Mouse (Mus musculus): ENCODE measurements around the gene Twnk.
A peak's percentile ranks its signal among the peaks of the same experiment; 100 is the strongest.

Twnk gene

DNA sequence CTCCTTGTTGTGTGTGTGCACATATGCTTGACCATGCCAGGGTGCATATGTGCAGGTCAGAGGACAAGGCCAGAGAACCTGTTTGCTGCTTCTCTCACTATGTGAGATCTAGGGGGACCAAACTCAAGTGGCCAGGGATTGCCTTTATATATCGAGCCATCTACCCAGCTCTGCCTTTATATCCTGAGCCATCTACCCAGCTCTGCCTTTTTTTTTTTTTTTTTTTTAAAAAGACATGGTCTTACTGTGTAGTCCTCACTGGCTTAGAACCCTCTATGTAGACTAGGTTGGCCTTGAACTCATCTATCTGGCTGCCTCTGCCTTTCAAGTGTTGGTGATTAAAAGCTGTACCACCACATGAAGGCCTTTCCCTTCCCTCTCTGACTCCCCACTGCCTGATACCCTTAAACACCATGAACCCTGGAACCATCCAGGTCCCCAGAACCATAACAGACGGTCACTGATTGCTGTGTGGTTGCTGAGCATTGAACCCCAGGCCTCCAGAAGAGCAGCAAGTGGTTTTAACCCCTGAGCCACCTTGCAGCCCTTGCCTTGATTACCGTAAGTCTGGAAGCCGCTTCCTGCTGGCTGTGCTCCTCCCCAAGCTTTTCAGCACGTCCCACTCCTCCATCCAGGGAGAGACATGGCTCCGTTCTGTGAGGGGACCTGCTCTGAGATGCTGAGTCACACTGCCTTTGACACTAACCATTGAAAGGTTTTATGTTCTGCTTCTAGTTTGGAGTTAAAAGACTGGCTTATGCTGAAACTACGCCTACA is 1.5 kb upstream of the Twnk start:
- no peak for DNase-seq

DNA sequence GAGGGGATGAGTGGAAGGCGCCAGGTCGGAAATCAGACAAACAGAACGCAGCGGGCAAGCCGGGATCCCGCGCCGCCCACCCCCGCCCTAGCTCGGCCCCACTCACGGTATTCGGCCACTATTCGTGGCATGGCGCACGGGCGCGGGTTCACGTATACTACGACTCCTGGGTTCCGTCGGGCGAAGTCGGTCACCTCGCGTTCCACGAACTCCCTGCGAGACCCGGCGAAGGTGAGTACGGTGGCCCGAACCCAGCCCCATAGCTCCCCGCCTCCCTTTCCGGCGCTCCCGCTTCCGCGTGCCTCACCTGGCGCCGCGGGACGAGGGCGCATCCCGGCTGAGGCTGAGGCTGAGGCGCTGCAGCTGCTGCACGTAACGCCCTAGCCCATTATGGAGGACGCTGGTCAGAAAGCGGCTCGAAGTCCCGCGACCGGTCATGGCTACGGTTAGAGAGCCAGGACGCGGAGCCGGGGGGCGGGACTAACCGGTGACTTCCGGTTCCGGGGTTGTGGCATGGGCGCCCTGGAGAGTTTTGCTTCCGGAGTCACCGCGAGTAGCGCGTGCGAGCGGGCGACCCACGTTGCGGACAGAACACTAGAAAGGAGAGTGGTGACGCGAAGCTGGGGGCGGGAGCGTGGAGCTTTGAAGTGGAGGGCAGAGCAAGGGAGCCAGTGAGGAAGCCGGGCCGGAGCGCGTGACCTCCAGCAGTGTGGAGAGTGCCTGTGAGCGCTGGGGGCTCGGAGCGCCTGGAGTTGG is 672 bp downstream of the Twnk start, which contains the start of gene Mrpl43:
Mrpl43 (minus strand) TSS at position 486 of the 756 bp plus-strand sequence.
- DNase-seq, result peak; percentile 99

DNA sequence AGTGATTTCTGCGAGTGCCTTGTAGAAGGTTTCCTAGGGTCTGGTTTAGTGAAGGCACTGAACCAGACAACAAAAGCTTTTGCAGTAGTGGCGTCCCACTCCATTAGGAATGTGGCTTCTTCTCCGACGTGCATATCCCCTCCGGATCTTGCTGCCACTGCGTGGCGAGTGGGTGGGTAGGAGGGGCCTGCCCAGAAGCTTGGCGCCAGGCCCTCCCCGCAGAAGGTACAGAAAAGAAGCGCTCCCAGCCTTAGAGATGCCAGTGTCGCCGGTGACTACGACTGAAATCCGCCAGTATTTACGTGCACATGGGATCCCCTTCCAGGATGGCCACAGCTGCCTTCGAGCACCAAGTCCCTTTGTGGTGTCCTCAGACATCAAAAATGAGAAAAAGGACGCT is 1.6 kb downstream of the Twnk start:
- DNase-seq, result no peak

DNA sequence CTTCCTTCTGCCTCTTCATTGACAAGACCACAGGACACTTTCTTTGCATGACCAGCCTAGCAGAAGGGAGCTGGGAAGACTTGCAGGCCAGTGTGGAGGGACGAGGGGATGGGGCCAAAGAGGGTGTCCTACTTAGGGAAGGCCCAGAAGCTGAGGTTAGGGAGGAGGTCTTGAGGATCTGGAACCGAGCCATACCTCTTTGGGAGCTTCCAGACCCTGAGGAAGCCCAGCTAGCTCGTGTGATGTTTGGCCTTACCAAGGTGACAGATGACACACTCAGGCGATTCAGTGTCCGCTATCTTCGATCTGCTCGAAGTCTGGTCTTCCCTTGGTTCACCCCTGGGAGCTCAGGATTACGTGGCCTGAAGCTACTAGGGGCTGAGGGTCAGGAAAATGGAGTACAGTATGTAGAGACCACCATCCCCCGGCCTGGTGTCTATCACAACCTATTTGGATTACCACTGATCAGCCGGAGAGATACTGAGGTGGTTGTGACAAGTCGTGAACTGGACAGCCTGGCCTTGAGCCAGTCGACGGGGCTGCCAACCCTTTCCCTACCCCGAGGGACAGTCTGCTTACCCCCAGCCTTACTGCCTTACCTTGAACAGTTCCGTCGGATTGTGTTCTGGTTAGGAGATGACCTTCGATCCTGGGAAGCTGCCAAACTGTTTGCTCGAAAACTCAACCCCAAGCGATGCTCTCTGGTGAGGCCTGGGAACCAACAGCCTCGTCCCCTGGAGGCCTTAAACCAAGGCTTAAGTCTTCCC is 2.1 kb downstream of the Twnk start:
- no peak for DNase-seq

DNA sequence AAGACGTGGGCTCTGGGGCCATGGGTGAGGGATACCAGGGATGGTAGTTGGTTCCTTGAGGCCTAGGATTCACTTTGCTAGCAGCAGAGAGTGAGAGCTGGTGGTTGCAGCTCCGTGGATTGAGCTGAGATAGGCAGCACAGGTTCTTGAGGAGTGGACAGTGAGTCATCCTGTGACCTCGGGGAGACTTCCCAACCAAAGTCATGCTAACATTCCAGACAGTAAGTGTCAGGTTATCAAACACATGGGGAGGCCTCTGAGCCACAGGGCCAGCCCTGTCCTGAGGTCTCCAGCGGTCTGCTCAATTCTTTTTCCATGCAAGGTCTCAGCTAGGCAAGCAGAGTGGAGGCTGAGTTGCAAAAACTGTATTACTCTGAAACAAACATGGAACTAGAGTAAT is 5.2 kb downstream of the Twnk start:
- DNase-seq, result no peak

DNA sequence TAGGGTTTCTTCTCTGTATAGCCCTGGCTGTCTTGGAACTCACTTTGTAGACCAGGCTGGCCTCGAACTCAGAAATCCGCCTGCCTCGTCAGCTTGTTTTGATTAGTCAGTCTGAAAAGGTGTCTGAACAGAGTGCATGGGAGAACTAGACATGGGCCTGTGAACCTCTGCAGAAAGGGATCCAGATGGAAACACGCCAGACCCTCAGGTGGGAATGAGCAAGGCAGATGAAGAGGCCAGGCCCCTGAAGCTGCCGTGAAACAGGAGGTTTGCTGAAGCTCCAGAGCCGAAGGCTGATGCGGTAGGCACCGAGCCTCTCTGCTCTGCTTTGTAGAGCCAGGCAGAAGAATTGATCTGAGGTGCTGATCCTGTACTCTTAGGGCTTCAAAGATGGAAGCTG is 6.8 kb downstream of the Twnk start:
- no peak for DNase-seq

DNA sequence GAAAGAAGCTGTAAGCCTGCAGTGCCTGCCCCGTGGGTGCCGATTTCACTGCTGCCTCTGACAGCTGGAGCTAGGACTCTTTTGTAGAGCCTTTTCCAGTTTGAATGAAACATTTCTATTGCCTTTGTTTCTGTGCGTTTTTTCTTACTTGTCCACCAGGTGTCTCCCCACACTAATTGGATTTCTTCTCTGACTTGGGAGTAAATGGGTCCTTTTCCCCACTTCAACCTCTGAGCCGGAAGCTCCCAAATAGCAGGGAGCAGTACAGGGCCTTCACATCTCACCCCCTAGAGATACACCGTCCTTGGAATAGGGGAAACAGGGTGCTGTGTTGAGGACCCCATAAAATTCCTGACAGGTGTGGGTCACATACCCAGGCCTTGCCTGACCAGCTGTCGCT is 7.2 kb downstream of the Twnk start:
- no peak for DNase-seq

DNA sequence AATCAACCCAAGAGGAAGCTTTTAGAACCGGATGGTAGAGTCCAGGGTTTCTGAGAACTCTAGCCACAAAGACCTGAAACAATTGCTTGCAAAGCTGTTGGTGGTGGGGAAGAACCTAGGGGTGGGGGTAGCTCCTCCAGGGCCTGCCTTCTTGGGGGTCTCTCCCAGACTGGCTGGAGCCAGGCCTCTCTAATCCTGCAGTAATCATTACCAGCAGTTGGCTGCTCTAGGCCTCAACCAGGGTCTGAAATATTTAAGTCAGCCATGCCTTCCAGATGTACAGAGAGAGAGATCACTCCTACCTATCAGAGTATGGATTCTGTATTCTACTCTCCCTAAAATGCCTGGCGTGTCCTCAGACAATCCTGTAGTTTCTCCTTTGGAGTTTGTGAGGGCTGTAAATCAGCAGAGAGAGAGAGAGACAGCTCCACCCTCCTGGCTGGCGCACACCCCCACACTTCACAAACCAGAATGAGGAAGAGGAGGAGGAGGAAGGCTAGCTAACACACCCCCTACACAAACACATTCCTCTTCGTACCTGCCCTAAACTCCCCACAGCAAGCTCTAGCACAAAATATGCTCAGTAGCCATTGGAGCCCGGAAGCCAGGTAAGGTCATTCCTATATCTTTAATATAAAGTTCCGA is 8.2 kb downstream of the Twnk start:
- DNase-seq, result no peak

DNA sequence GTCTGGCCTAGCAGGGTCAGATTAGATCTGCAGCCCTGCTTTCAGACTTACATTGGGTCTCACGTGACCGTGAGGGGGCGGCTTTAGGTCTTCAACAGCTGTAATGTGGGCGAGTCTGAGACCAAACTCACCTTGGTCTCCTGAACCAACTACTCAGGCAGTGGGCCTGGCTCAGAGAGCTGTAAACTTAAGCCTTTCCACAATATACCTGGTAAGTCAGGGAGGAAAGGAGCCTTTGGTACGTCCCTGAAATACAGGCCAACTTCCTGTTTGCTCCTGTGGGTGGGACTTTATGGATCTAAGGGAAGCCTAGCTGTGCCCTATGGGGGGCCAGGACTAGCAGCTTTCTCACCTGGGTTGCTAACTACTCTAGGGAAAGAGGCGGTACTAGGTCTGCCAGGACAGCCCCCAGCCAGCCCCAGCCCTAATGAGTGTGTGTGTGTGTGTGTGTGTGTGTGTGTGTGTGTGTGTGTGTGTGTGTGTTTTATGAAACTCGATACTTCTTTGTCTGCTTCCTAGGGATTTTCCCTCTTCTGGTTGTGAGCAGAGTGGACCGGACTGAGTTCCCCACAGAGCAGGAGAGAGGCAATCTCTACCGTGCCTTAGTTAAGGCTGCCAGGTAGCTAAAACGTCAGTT is 9.0 kb downstream of the Twnk start, which contains the start of gene Lzts2:
Lzts2 (plus strand) TSS at position 80 of the 637 bp plus-strand sequence.
- DNase-seq, result peak; percentile 30 to 34

DNA sequence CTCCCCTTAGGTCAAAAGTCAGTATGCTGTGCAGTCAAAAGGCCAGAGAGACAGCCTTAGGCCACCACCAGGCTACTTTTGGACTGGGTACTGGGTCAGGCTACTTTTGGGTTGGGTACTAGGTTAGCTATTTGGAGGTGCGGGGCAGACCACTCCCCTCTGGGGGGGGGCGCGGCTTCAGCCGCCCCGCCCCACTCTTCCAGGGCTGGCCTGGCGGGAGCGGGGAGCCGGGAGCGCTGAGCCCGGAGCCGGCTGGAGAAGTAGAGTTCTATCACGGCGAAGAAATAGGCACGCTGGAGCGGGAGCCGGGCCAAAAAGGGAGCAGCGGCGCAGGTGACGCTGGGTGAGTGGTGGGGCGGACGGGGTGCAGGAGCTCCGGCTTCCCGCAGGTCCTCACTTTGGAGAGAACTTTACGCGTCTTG is 9.5 kb downstream of the Twnk start:
- DNase-seq, result peak; percentile 26 to 31

DNA sequence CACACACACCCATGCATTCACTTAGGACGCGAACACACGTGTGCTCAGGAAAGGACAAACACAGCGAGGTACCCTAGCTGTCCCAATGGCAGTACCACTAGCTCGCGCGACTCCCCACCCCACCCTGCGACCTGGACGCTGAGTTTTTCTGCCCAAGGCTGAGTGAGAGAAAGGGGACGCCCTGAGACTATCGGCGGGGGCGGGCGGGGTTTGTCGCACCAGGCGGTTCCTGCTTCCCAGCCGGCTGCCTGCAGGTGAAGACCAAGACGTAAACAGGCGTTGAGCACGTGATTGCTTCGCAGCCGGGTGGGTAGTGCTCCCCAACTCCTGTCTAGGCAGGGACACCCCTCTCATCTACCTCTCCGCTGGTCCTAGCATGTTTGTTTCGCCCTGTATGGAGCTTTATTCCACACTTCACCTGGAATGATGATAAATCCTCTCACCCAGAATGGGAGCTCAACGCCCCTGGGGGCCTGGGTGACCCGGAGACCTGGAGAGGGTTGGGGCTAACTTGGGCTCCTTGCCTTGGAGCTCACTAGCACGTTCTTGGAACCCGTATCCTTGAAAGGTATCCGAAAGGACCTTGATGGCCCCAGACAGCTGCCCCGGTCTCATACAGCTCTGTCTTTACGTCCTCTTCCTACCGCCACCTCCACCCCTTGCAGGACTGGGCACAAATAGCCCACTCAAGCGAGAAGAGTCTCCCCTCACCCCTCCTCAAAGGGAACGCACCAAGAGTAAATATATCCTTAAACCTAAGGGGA is 10.2 kb downstream of the Twnk start:
- DNase-seq, result peak; percentile 75 to 77

DNA sequence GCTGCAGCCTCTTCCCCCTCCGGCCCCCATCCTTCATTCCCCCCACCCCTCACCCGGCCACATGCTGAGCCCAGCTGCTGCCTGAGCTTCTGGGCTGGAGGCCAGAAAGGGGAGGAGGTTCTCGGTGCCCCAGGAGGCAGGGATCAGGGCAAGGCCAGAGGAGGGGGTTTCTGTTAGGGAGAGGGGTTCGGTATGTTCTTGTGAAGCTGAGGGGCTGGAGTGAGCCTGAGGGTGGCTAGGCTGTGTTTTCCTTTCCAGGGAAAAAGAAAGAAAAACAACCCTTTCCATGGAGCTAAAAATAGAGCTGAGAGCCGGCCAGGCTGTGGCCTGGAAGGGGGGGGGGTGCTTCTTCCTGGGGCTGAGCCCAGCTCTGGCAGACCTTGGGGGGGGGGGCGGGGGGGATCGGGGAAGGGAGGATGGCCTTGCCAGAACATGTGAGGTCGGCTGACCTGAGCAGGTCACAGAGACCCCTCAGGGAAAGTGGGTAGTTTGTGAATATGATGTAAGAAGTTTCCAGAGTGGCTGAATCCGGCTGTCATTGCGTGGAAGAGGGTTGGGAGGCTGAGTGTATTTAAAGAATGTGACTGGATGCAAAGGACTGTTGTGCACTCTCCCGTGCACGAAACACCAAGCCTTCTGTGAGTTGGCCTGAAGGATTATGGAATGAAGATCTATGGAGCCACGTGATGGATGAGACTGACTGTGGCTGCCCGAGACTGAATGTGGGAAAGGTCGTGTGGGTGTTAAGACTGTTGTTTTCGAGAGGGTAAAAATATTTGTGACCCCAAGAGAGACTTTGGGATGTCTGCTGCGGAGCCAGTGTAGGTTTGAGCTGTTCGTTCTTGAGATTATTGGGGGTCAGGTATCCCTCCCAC is 11.1 kb downstream of the Twnk start:
- DNase-seq, result no peak

DNA sequence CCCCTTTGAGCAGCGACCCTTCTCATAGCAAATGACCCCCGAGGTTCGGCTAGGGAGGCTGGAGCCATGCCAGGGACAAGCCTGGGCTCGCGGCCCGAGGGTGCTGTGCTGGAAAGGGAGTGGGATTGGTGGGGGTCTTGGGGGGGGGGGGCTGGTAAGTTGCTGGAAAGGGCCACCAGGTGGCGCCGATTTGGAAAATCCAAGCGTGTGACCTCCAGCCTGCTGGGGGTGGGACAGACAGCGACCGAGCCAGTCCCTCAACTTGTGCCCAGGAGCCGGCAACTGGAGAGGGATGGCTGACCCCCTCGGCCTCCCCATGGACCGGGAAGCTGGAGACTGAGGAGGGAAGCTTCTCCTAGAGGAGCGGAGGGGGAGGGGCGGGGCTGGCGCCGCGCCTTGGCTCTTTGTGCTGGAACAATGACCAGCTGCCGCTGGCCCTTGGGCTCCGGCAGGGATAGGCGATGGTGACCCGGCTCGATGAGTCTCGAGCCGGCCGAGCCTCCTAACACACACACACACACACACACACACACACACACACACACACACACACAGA is 11.8 kb downstream of the Twnk start:
- peak; percentile 31 to 35 for DNase-seq

DNA sequence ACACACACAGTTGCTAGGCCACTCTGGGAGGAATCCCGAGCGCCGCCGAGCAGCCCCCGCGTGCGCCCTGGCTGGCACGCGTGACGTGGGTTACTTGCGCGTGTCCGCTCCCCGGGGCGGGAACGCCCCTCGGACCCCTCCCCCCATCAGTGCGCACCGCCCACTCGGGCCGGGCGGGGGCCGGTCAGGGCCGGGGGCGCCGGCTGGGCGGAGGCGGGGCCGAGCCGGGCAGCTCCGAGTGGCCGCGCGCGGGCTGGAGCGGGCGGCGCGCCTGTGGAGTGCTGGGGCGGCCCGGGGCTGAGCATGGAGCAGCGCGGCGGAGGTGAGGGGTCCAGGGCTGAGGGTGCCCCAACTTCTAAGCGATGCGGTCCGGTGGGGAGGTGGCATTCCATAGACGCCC is 12.4 kb downstream of the Twnk start:
- DNase-seq, result peak; percentile 47 to 52

DNA sequence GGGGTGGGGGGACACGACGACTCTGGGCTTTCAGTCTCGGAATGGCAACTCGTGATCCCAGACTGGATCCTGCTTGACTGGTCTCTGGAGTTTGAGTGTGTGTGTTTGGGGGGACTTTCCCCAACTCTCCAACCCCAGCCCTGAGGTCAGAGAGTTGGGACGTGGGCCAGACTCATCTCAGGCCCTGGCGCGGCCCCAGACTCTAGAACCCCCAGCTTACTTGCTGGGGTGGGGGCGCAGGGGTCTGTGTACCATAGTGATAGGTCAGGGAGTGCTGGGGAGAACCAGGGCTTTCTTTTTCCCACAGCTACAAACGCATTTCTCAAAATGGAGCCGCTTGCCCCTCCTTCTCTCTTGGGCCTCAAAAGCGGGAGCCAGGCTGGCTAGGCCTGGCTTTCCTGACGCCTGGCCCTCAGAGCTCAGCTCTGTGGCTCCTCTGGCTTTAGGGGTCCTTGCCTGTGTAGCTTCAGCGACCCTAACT is 12.9 kb downstream of the Twnk start:
- DNase-seq, result no peak

DNA sequence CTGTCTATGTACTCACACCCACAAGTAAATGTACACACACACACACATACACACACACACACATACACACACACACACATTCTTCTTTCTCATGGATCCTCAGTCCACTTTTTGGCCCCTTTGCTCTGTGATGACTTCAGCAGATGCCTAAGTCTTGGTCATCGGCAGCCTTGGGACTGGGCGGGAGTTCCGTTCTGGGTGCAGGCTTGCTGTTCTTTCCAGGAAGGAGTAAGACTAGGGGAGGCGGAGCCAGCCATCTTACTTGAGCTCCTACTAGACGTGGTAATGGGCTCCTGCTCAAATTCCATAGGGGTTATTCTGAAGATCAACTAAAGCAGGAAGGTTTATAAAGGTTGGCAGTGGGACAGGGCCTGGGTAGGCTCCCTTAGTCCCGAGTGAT is 14.9 kb downstream of the Twnk start:
- no peak for DNase-seq

DNA sequence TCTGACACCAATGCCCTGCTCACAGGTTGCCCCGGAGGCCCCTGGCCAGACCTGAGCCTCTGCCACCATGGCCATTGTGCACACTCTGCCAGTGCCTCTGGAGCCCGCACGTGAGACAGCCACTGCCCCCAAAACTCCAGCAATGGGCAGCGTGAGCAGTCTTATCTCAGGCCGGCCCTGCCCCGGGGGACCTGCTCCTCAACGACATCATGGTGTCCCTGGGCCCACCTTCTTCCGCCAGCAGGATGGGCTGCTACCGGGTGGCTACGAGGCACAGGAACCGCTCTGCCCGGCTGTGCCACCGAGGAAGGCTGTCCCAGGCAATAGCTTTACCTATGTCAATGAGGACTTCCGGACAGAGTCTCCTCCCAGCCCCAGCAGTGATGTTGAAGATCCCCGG is 15.9 kb downstream of the Twnk start:
- DNase-seq, result no peak

DNA sequence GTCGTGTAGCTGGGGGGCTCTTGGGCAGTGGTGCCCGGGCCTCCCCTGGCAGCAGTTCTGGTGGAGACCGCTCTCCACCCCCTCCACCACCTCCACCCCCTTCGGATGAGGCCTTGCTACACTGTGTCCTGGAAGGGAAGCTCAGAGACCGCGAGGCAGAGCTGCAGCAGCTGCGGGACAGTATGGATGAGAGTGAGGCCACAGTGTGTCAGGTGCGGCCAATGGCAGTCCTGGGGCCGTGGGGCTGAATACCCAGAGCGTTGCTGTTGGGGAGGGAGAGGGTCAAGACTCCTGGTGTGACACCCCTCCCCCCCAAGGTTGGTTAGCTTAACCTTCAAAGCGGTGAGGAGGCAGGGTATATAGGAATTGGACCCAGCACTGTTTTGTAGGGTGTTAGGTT is 18.5 kb downstream of the Twnk start:
- no peak for DNase-seq

DNA sequence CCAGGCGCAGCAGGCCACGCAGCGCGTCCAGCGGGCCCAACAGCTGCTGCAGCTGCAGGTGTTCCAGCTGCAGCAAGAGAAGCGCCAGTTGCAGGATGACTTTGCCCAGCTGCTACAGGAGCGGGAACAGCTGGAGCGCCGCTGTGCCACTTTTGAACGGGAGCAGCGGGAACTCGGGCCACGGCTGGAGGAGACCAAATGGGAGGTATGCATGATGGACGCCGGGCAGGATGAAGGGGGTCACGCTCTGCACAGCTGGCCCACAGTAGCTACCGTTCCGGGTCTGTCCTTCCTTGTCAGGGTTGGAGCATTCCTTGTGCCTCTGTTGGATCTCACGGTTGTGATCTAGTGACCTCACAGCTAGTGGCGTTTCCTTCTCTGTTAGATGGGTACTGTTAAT is 19.3 kb downstream of the Twnk start:
- DNase-seq, result no peak

DNA sequence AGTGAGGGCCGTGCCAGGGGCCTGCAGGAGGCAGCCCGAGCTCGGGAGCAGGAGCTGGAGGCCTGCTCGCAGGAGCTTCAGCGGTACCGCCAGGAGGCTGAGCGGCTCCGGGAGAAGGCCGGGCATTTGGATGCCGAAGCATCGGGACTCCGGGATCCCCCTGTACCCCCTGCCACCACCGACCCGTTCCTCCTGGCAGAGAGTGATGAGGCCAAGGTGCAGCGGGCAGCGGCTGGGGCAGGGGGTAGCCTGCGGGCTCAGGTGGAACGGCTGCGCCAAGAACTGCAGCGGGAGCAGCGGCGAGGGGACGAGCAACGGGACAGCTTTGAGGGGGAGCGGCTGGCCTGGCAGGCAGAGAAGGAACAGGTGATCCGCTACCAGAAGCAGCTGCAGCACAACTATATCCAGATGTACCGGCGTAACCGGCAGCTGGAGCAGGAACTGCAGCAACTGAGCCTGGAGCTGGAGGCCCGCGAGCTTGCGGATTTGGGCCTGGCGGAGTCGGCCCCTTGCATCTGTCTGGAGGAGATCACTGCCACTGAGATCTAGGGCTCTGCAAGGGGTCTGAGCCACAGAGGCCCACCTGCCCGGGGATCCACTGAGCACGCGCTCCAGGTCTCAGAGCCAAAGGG is 20.6 kb downstream of the Twnk start:
- DNase-seq, result no peak
